Mouse (Mus musculus) embryonic facial prominence, embryonic 15.5 days (tissue): ENCODE data around the gene Napepld. TPM values are rescaled to one million over a fixed set of nuclear protein-coding genes. Genes with fewer than 3 reads are reported as not detected.

Experiments
- ATAC-seq: fragments of 200-750 bp; cut with Nextera tagmentation; 2 replicates; pipeline ENCODE4 v1.8.0; 2017; ENCODE audit warnings: low read depth, moderate TSS enrichment; ENCODE audit not compliant: insufficient number of reproducible peaks, low FRiP score, low TSS enrichment
- H3K27ac ChIP-seq: fragments of 300-500 bp; sonication (generic); replicated peaks from 2 replicates; pipeline ENCODE4 v1.5.1; 2015; ENCODE audit warnings: mild to moderate bottlenecking, inconsistent platforms
- H3K27me3 ChIP-seq: fragments of 300-500 bp; sonication (generic); 2 replicates; pipeline ENCODE4 v1.6.1; 2015; ENCODE audit warnings: inconsistent platforms
- H3K36me3 ChIP-seq: fragments of 300-500 bp; sonication (generic); 2 replicates; pipeline ENCODE4 v1.6.1; 2015; ENCODE audit warnings: mild to moderate bottlenecking, inconsistent platforms
- H3K4me1 ChIP-seq: fragments of 300-500 bp; sonication (generic); 2 replicates; pipeline ENCODE4 v1.6.1; 2015; ENCODE audit warnings: inconsistent platforms
- H3K4me2 ChIP-seq: fragments of 300-500 bp; sonication (generic); replicated peaks from 2 replicates; pipeline ENCODE4 v1.6.1; 2015; ENCODE audit warnings: mild to moderate bottlenecking, inconsistent platforms
- H3K4me3 ChIP-seq: fragments of 300-500 bp; sonication (generic); replicated peaks from 2 replicates; pipeline ENCODE4 v1.5.1; 2015; ENCODE audit warnings: mild to moderate bottlenecking, inconsistent platforms
- H3K9ac ChIP-seq: fragments of 300-500 bp; sonication (generic); 2 replicates; pipeline ENCODE4 v1.6.1; 2015; ENCODE audit warnings: inconsistent platforms
- H3K9me3 ChIP-seq: fragments of 300-500 bp; sonication (generic); replicated peaks from 2 replicates; pipeline ENCODE4 v1.6.1; 2016; ENCODE audit warnings: inconsistent platforms
- WGBS: fragments of 180-500 bp; shearing (Covaris S2); methylation state at CpG from one replicate; pipeline ENCODE4 v1.1.7; 2015; 5-methylcytosine and 5-hydroxymethylcytosine counted together
- polyA plus RNA-seq: library from polyadenylated mRNA; unstranded; fragments of >200 nt; fragmentation: Nextera tagmentation; extraction: Ambion mirVana; gene quantifications from 2 replicates; pipeline ENCODE4 v1.2.1, GENCODE M21; 2015

Gene Napepld
- polyA plus RNA-seq, result 2.2 and 2.8 TPM in 2 replicates

GRCm38 (mm10) chr5:21701351-21702008 lies at the start of gene Napepld:
Napepld (minus strand) TSS chr5:21701396.
- Histone ChIP-seq H3K27ac (peak within 1 kb of the TSS; percentile 95), H3K4me3 (peak within 1 kb of the TSS; percentile 70), H3K9ac (peak within 1 kb of the TSS; percentile 80), H3K27me3 (no peaks in the 10 kb centered on the region), H3K4me1 (no peaks in the 10 kb centered on the region), H3K36me3 (no peaks in the 10 kb centered on the region), H3K9me3 (no peaks in the 10 kb centered on the region), H3K4me2 (peak within 1 kb of the TSS; percentile 63)
- under 1% methylated on average over 57 of the region's 59 CpGs for WGBS
- ATAC-seq, result peak; percentile 99

GRCm38 (mm10) chr5:21745966-21746365 lies 44.8 kb upstream of the Napepld start:
- H3K9me3 ChIP-seq, result no peaks in the 10 kb centered on the region
- WGBS, result 91% methylated on average over 7 of the region's 8 CpGs
- no peak overlapping the region for H3K4me2 ChIP-seq
- no peak overlapping the region for H3K27ac ChIP-seq
- ATAC-seq, result no peak
- H3K9ac ChIP-seq, result no peak overlapping the region
- H3K4me3 ChIP-seq, result no peak overlapping the region
- H3K27me3 ChIP-seq, result no peaks in the 10 kb centered on the region
- no peaks in the 10 kb centered on the region for H3K4me1 ChIP-seq
- H3K36me3 ChIP-seq, result peaks cover 93% of the 10 kb centered on the region

- Histone ChIP-seq H3K27ac (no peak overlapping the region), H3K9ac (no peak overlapping the region), H3K36me3 (peaks cover 88% of the 10 kb centered on the region), H3K4me2 (no peak overlapping the region), H3K4me3 (no peak overlapping the region), H3K27me3 (no peaks in the 10 kb centered on the region), H3K4me1 (no peaks in the 10 kb centered on the region), H3K9me3 (no peaks in the 10 kb centered on the region)
- ATAC-seq, result no peak
Measured at GRCm38 (mm10) chr5:21744651-21745050, 43.5 kb upstream of the Napepld start.

- WGBS, result 92% methylated on average over 10 of the region's 10 CpGs
- no peak for ATAC-seq
- H3K36me3 ChIP-seq, result peaks cover 85% of the 10 kb centered on the region
Measured at GRCm38 (mm10) chr5:21743606-21744005, 42.4 kb upstream of the Napepld start.

GRCm38 (mm10) chr5:21739881-21740280 lies 38.7 kb upstream of the Napepld start:
- H3K4me3 ChIP-seq, result no peak overlapping the region
- WGBS, result 87% methylated on average over 13 of the region's 13 CpGs

More at GRCm38 (mm10) chr5:21743606-21744005, 42.4 kb upstream of the Napepld start:
- no peak overlapping the region for H3K27ac ChIP-seq
- no peaks in the 10 kb centered on the region for H3K9me3 ChIP-seq
- H3K4me2 ChIP-seq, result no peak overlapping the region
- no peak overlapping the region for H3K9ac ChIP-seq
- no peaks in the 10 kb centered on the region for H3K4me1 ChIP-seq
- H3K27me3 ChIP-seq, result no peaks in the 10 kb centered on the region
- no peak overlapping the region for H3K4me3 ChIP-seq

GRCm38 (mm10) chr5:21739120-21739519 lies 37.9 kb upstream of the Napepld start:
- no peak overlapping the region for H3K4me2 ChIP-seq
- no peak for ATAC-seq
- WGBS, result 85% methylated on average over 11 of the region's 11 CpGs
- H3K36me3 ChIP-seq, result peaks cover 43% of the 10 kb centered on the region
- H3K27ac ChIP-seq, result no peak overlapping the region
- no peaks in the 10 kb centered on the region for H3K9me3 ChIP-seq
- H3K27me3 ChIP-seq, result no peaks in the 10 kb centered on the region
- H3K4me3 ChIP-seq, result no peak overlapping the region
- peaks cover 11% of the 10 kb centered on the region for H3K4me1 ChIP-seq
- H3K9ac ChIP-seq, result no peak overlapping the region

More at GRCm38 (mm10) chr5:21739881-21740280, 38.7 kb upstream of the Napepld start:
- H3K27ac ChIP-seq, result no peak overlapping the region
- H3K4me2 ChIP-seq, result no peak overlapping the region
- H3K4me1 ChIP-seq, result peaks cover 11% of the 10 kb centered on the region
- no peak for ATAC-seq
- H3K27me3 ChIP-seq, result no peaks in the 10 kb centered on the region
- no peak overlapping the region for H3K9ac ChIP-seq
- H3K36me3 ChIP-seq, result peaks cover 50% of the 10 kb centered on the region
- H3K9me3 ChIP-seq, result no peaks in the 10 kb centered on the region

DNA sequence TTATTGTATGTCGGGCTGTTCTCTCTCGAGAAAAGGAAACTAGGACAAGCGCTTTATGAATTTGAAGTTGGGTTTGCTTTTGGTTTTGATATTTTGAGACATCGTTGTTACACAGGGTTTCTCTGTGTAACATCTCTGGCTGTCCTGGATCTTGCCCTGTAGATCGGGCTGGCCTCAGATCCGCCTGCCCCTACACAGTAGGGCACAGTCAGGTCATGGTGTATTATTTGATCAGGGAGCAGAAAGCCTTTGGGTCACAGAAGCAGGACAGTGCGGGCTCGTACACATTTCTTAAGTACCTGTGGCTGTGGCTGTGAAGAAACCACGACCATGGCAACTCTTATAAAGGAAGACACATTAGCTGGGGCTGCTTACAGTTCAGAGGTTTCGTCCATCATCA lies 36.4 kb upstream of the Napepld start:
- Histone ChIP-seq H3K27ac (peak overlapping the region; percentile 84), H3K4me2 (peak overlapping the region; percentile 71), H3K9ac (peak overlapping the region; percentile 93), H3K27me3 (no peaks in the 10 kb centered on the region), H3K4me1 (peaks cover 15% of the 10 kb centered on the region), H3K36me3 (peaks cover 30% of the 10 kb centered on the region), H3K9me3 (no peaks in the 10 kb centered on the region), H3K4me3 (peak overlapping the region; percentile 98)
- no peak for ATAC-seq
- WGBS, result 17% methylated on average over 10 of the region's 10 CpGs

DNA sequence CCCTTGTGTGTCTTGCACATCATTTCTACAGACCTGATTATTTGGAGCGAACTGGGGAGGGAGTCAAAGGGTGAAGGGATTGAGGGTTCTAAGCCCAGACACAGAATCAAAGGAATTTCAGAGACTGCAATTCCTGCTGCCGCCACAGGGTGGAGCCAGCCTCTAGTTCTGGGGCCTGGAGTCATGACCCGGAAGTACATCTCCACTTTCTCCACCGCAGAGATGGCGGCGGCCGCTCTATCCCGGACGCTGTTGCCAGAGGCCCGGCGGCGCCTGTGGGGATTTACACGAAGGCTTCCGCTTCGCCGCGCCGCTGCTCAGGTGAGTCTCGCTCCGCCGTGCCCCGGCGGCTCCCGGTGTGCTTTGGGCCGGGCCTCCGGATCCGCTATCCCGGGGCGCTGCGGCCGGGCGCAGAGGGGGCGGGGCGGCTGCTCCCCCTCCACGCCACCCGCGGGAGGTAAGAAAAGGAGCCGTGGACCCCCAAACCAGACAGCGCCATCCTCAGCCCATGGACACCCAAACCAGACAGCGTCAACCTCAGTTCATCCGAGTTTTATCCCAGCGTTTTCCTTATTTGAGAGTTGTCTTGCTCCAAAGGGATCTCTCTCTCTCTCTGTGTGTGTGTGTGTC lies 35.9 kb upstream of the Napepld start, which contains the start of gene Pmpcb:
TSS of gene Pmpcb (plus strand) at position 186 of the 630 bp plus-strand sequence.
- peak within 1 kb of the TSS; percentile 93 for H3K9ac ChIP-seq
- no peaks in the 10 kb centered on the region for H3K9me3 ChIP-seq
- peaks cover 26% of the 10 kb centered on the region for H3K36me3 ChIP-seq
- H3K27ac ChIP-seq, result peak within 1 kb of the TSS; percentile 84
- peaks cover 16% of the 10 kb centered on the region for H3K4me1 ChIP-seq
- peak; percentile 82; the same call in 1 of the 2 replicates for ATAC-seq
- H3K27me3 ChIP-seq, result no peaks in the 10 kb centered on the region
- under 1% methylated on average over 42 of the region's 42 CpGs for WGBS
- H3K4me3 ChIP-seq, result peak within 1 kb of the TSS; percentile 98
- peak within 1 kb of the TSS; percentile 71 for H3K4me2 ChIP-seq

DNA sequence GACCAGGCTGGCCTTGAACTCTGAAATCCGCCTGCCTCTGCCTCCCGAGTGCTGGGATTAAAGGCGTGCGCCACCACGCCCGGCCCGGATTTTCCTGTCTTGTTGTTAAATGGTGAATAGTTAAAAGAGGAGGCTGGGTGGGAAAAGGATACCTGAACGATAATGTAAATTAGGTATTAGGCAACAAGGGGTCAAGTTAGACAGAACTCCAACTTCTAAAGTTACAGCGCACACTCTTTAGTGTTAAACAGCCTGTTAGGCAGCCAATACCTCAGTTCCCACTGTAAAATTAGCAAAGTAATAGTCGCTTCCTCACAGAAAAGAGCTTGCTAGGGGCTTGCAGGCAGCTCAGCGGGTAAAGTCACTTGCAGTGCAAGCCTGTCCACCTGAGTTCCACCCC lies 34.9 kb upstream of the Napepld start:
- no peak overlapping the region for H3K4me2 ChIP-seq
- no peak overlapping the region for H3K4me3 ChIP-seq
- no peak overlapping the region for H3K27ac ChIP-seq
- H3K4me1 ChIP-seq, result peaks cover 16% of the 10 kb centered on the region
- no peak overlapping the region for H3K9ac ChIP-seq
- H3K27me3 ChIP-seq, result no peaks in the 10 kb centered on the region
- H3K9me3 ChIP-seq, result no peaks in the 10 kb centered on the region
- 85% methylated on average over 11 of the region's 11 CpGs for WGBS
- H3K36me3 ChIP-seq, result peaks cover 15% of the 10 kb centered on the region
- no peak for ATAC-seq

DNA sequence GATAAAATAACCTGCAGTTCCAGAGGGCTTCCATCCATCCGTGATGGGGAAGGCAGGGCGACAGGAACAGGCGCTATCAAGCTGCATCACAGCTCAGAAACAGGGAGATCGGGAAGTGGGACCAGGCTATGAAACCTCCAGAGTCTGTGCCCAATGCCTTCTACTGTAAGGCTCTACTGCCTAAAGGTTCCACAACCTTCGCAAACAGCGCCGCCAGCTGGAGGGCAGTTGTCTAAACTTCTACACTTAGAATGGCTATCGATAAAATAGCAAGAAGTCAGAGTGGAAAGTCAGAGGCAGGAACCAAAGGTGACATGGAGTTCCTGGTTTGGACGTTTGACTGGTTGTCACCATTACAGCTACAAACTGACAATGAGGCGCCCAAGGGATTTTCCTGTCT lies 34.4 kb upstream of the Napepld start:
- Histone ChIP-seq H3K27ac (no peak overlapping the region), H3K27me3 (no peaks in the 10 kb centered on the region), H3K4me2 (peak overlapping the region; percentile 11; the same call in 1 of the 2 replicates), H3K9ac (no peak overlapping the region), H3K4me1 (peaks cover 16% of the 10 kb centered on the region), H3K4me3 (peak overlapping the region; percentile 18), H3K36me3 (peaks cover 14% of the 10 kb centered on the region), H3K9me3 (no peaks in the 10 kb centered on the region)
- 26% methylated on average over 10 of the region's 10 CpGs for WGBS
- no peak for ATAC-seq

GRCm38 (mm10) chr5:21735100-21735499 lies 33.9 kb upstream of the Napepld start:
- H3K4me1 ChIP-seq, result peaks cover 16% of the 10 kb centered on the region
- H3K4me3 ChIP-seq, result peak overlapping the region; percentile 18
- H3K9ac ChIP-seq, result no peak overlapping the region
- H3K27ac ChIP-seq, result no peak overlapping the region
- no peaks in the 10 kb centered on the region for H3K9me3 ChIP-seq
- peak overlapping the region; percentile 11; the same call in 1 of the 2 replicates for H3K4me2 ChIP-seq
- 75% methylated on average over 20 of the region's 20 CpGs for WGBS
- no peaks in the 10 kb centered on the region for H3K27me3 ChIP-seq
- no peak for ATAC-seq
- H3K36me3 ChIP-seq, result peaks cover 11% of the 10 kb centered on the region
